Mouse (Mus musculus): ENCODE results near the gene Pdcd2l.

DNA sequence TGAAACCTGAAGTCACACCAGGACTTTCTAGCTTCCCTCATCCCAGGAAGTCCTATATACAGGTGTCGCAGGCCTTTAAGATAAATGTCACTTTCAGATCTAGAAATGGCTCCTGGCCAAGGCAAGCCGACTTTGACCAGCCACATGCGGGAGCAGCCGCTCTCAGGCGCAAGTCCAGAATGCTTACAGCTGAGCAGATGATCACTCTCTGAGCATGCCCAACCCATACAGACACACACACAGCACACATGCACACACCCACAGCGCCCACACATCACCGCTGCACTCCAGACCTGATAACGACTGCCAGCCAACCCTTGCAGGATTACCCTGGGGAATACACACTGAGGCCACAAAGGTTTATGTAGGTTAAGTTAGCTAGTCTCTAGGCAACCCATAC lies 29.6 kb upstream of the Pdcd2l start:
- TF ChIP-seq EP300 (IDR thresholded peaks at IDR 0.05) (no peak), CTCF (IDR thresholded peaks at IDR 0.05) (no peak)
